Mouse (Mus musculus) heart, adult 2 months (tissue): ENCODE data around the gene Krt12. TPM values are rescaled to one million over a fixed set of nuclear protein-coding genes. Genes with fewer than 3 reads are reported as not detected.

Experiments
- DNase-seq, 2 experiments: peaks; one replicate each; pipeline ENCODE4 v3.0.0; 2021
- H3K27ac ChIP-seq: fragments of 200-600 bp; 2 replicates; pipeline ENCODE4 v1.8.1; 2022
- H3K27me3 ChIP-seq: fragments of 200-500 bp; 2 replicates; pipeline ENCODE4 v1.6.1; 2012; ENCODE audit warnings: mild to moderate bottlenecking, low read length, inconsistent platforms, mixed read lengths; ENCODE audit not compliant: control insufficient read depth, insufficient read depth
- H3K36me3 ChIP-seq: fragments of 200-500 bp; 2 replicates; pipeline ENCODE4 v1.6.1; 2012; ENCODE audit warnings: low read length, inconsistent platforms; ENCODE audit not compliant: control insufficient read depth, insufficient read depth
- H3K4me1 ChIP-seq: fragments of 200-500 bp; 2 replicates; pipeline ENCODE4 v1.6.1; 2011; ENCODE audit warnings: low read length; ENCODE audit not compliant: control insufficient read depth, insufficient read depth
- H3K4me3 ChIP-seq: fragments of 200-600 bp; 2 replicates; pipeline ENCODE4 v1.8.1; 2022
- H3K79me2 ChIP-seq: fragments of 200-500 bp; replicated peaks from 2 replicates; pipeline ENCODE4 v1.6.1; 2012; ENCODE audit warnings: mild to moderate bottlenecking, inconsistent platforms, low read length, moderate library complexity, mixed read lengths; ENCODE audit not compliant: control insufficient read depth, insufficient read depth
- H3K9ac ChIP-seq: fragments of 200-500 bp; 2 replicates; pipeline ENCODE4 v1.6.1; 2012; ENCODE audit warnings: low read depth, mild to moderate bottlenecking, control low read depth, inconsistent platforms, low read length, mixed read lengths
- CTCF ChIP-seq: fragments of 200-600 bp; IDR thresholded peaks from 2 replicates; pipeline ENCODE4 v1.8.1; 2022; ENCODE audit warnings: antibody characterized with exemption, mild to moderate bottlenecking, moderate library complexity
- EP300 ChIP-seq: fragments of 200-500 bp; IDR thresholded peaks from 2 replicates; pipeline ENCODE4 v1.6.1; 2011; ENCODE audit warnings: low read depth, low read length, control low read depth; ENCODE audit not compliant: insufficient read depth
- POLR2A ChIP-seq: fragments of 200-500 bp; IDR thresholded peaks from 2 replicates; pipeline ENCODE4 v1.6.1; 2011; ENCODE audit warnings: mild to moderate bottlenecking, low read depth, low read length, control low read depth; ENCODE audit not compliant: insufficient read depth
- WGBS: fragments of 180-500 bp; shearing (Covaris S2); methylation state at CpG from one replicate; pipeline ENCODE4 v1.1.7; 2018; 5-methylcytosine and 5-hydroxymethylcytosine counted together
- intact Hi-C: fragments of 180-260 bp; cut with DNase I; formaldehyde crosslinking; loops from one replicate; pipeline ENCODE4 v1.15.1; 2025
- polyA plus RNA-seq: library from polyadenylated mRNA; depleted of rRNA; stranded (reverse); fragments of >200 nt; gene quantifications from 2 replicates; pipeline ENCODE4 v1.2.3, GENCODE M21; 2012
- total RNA-seq, 2 experiments: library from RNA; stranded (reverse); gene quantifications; 2 replicates each; pipeline ENCODE4 v1.2.3; 2021

Gene Krt12
- total and polyA plus RNA-seq, 3 experiments, result not detected

DNA sequence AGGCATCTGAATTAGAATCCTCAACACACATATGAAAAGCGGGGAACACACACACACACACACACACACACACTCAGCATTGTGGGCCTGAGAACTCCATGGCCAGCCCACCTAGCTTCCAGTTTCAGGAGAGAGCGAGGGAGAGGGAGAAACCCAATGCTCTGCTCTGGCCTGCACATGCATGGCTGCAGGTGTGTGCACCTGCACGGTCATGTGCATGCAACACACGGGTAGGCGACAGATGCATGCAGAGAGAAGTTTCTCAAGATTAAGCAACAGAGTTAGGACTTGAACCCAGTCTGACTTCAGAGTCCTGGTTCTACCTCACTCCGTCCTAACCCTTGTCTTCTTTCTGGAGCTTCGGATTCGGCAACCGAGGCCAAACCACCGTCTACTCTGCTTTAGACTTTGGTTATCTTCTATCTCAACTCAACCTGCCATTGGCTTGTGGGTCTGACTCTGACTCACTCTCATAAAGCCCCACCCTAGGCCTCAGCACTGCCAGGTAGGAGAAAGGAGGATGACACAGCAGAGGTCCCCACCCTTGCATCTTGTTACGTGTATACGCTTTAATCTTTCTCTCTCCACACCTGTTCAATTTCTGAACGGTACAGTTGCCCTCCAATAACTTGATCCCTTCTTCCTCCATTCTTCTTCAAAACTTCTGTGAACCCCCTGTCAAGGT, 7.5 kb downstream of the Krt12 start:
- Histone ChIP-seq H3K79me2 (no peaks in the 10 kb centered on the region), H3K4me1 (no peaks in the 10 kb centered on the region), H3K4me3 (no peak overlapping the region), H3K27me3 (no peaks in the 10 kb centered on the region), H3K9ac (no peak overlapping the region), H3K36me3 (no peaks in the 10 kb centered on the region), H3K27ac (no peak overlapping the region)
- intact Hi-C loops, result no loop called here
- no peak for DNase-seq
- TF ChIP-seq CTCF (no peak), POLR2A (no peak), EP300 (no peak)
- 87% methylated on average over 13 of the region's 13 CpGs for WGBS

DNA sequence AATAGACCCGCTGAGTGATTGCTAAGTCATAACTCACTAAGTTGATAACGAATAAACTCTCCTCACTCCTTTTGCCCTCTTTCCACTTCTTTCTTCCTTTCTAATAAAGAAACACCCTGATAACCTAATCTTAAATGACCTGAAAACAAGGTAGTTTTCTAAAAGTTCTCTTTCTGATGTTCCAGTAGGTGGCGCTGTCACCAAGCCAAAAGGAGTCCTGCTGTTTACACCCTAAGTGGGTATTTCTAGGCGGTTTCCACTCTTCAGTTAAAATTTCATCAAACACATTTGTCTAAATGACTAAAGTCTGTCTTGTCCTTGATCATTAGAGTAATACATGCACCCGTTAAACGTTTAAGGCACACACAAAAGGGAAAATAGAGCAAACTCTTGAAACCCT, 8.8 kb downstream of the Krt12 start:
- intact Hi-C loops, result no loop called here
- Histone ChIP-seq H3K4me3 (no peak overlapping the region), H3K27ac (no peak overlapping the region), H3K27me3 (no peaks in the 10 kb centered on the region), H3K4me1 (no peaks in the 10 kb centered on the region), H3K36me3 (no peaks in the 10 kb centered on the region), H3K79me2 (no peaks in the 10 kb centered on the region), H3K9ac (no peak overlapping the region)
- peak; percentile 82 for TF ChIP-seq CTCF
- no peak for TF ChIP-seq POLR2A
- no peak for DNase-seq
- WGBS, result 18% methylated on average over 6 of the region's 6 CpGs

DNA sequence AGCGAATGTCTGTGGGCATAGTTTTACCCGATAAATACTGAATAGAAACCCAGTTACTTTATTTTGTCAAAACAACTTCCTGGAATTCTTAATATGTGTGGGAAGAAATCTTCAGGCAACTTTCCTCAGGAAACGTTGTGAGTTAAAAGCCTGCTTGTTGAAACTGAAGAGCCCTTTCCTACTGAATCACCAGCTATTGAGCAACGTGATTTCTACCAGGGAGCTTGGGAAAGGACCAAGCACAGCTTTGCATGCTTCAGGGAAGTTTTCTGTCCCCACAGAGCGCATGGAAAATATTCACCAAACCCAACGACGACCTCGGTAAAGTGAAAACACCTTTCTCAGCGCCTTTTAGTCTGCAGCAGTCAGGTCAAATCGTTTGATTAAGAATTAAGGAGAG, 15.9 kb downstream of the Krt12 start:
- Histone ChIP-seq H3K9ac (no peak overlapping the region), H3K4me1 (no peaks in the 10 kb centered on the region), H3K27me3 (no peaks in the 10 kb centered on the region; the same call in 1 of the 2 replicates), H3K27ac (no peak overlapping the region), H3K36me3 (no peaks in the 10 kb centered on the region), H3K79me2 (no peaks in the 10 kb centered on the region), H3K4me3 (no peak overlapping the region)
- TF ChIP-seq POLR2A, result no peak
- TF ChIP-seq EP300, result no peak
- no peak for TF ChIP-seq CTCF
- intact Hi-C loops, result no loop called here
- no peak for DNase-seq
- WGBS, result 54% methylated on average over 10 of the region's 10 CpGs

DNA sequence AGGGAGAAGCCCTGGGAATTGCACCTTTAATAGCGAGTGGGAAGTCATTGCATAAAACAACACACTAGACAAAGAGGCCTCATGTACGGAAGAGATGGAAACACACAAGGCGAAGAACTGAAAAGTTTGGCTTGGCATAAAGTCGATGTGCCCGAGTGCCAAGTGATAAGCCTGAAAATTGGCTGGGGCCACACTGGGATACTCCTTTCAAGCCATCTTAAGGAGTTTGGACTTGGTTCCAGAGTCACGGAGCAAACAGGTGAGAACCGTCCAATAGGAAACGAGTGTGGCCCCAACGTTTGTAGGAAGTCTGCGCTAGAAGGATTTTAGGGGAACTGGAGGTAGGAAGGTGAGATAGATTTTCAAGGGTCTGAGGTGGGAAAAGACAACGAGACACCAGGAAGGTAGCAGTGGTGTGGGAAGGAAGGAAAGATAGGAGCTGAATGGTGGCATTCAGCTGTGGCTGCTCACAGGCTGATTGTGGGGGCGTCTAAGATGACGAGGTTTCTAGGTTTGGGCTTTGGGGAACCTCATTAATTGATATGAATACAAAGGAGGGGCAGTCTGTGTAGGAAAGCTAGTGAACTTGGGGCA, 22.0 kb downstream of the Krt12 start:
- TF ChIP-seq EP300 (no peak), POLR2A (no peak), CTCF (no peak)
- WGBS, result 67% methylated on average over 13 of the region's 13 CpGs

DNA sequence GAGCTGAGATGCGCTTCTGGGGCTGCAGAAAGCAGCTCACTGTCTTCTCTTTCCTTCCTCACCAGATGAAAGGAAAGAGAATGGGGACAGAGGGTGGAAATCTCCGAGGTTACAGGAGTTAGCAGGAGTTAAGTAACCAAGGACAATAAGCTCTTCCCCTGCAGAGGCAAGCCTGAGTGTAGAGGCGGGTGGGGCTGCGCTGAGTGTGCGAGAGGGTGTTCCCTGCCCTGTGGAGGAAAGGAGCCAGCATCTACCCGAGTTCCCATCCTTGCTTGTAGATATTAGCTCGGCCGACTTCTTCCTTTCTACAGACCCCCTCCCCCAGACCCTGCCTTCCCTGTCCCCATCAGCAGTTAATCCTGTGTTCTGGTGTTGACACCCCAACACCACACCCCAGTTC, 23.2 kb downstream of the Krt12 start:
- intact Hi-C loops, result no loop called here
- WGBS, result 51% methylated on average over 8 of the region's 8 CpGs
- Histone ChIP-seq H3K9ac (no peak overlapping the region), H3K4me1 (no peaks in the 10 kb centered on the region), H3K79me2 (no peaks in the 10 kb centered on the region), H3K27ac (no peak overlapping the region), H3K27me3 (no peaks in the 10 kb centered on the region; the same call in 1 of the 2 replicates), H3K36me3 (no peaks in the 10 kb centered on the region), H3K4me3 (no peak overlapping the region)
- DNase-seq, result no peak
- TF ChIP-seq CTCF (no peak), POLR2A (no peak), EP300 (no peak)

More for the DNA sequence above, 22.0 kb downstream of the Krt12 start:
- no peak overlapping the region for H3K4me3 ChIP-seq
- intact Hi-C loops, result no loop called here
- no peaks in the 10 kb centered on the region; the same call in 1 of the 2 replicates for H3K27me3 ChIP-seq
- H3K27ac ChIP-seq, result no peak overlapping the region
- no peak for DNase-seq
- no peaks in the 10 kb centered on the region for H3K79me2 ChIP-seq
- H3K36me3 ChIP-seq, result no peaks in the 10 kb centered on the region
- H3K4me1 ChIP-seq, result no peaks in the 10 kb centered on the region
- no peak overlapping the region for H3K9ac ChIP-seq

DNA sequence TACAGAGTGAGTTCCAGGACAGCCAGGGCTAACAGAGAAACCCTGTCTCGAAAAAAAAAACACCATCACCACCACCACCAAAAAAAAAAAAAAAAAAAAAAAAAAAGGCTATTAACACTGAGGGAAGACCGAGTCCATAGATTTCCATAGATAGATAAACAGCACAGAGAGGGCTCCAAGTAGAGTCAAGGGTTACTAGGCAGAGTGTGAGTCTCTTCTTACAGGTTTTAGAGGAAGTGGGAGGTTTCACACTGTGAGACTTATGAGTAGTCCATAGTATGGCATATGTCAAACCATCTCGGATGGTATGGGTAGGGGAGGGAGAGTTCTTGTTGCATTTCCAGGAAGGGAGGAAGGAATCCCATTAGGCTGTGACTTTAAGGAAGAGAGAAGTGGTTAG, 24.0 kb downstream of the Krt12 start:
- no peaks in the 10 kb centered on the region for H3K36me3 ChIP-seq
- H3K4me3 ChIP-seq, result no peak overlapping the region
- H3K9ac ChIP-seq, result no peak overlapping the region
- DNase-seq, result no peak
- no peaks in the 10 kb centered on the region for H3K79me2 ChIP-seq
- no peaks in the 10 kb centered on the region; the same call in 1 of the 2 replicates for H3K27me3 ChIP-seq
- intact Hi-C loops, result no loop called here
- H3K4me1 ChIP-seq, result no peaks in the 10 kb centered on the region
- H3K27ac ChIP-seq, result no peak overlapping the region
- TF ChIP-seq POLR2A, result no peak
- no peak for TF ChIP-seq EP300
- TF ChIP-seq CTCF, result no peak
- WGBS, result 52% methylated on average over 3 of the region's 3 CpGs
